Mouse (Mus musculus) limb, embryonic 15.5 days (tissue): ENCODE data around the gene Morc4. TPM values are rescaled to one million over a fixed set of nuclear protein-coding genes. Genes with fewer than 3 reads are reported as not detected.

ENCODE experiments used
- ATAC-seq: fragments of 200-750 bp; cut with Nextera tagmentation; 2 replicates; pipeline ENCODE4 v1.8.0; 2017; ENCODE audit warnings: low read depth, moderate TSS enrichment; ENCODE audit not compliant: insufficient number of reproducible peaks, low FRiP score, low TSS enrichment
- H3K27ac ChIP-seq: fragments of 300-500 bp; sonication (generic); 2 replicates; pipeline ENCODE4 v1.5.1; 2015; ENCODE audit warnings: moderate library complexity, mild to moderate bottlenecking, inconsistent platforms
- H3K27me3 ChIP-seq: fragments of 300-500 bp; sonication (generic); 2 replicates; pipeline ENCODE4 v1.6.1; 2015; ENCODE audit warnings: inconsistent platforms
- H3K36me3 ChIP-seq: fragments of 300-500 bp; sonication (generic); 2 replicates; pipeline ENCODE4 v1.6.1; 2015; ENCODE audit warnings: inconsistent platforms
- H3K4me1 ChIP-seq: fragments of 300-500 bp; sonication (generic); 2 replicates; pipeline ENCODE4 v1.6.1; 2015; ENCODE audit warnings: inconsistent platforms
- H3K4me2 ChIP-seq: fragments of 300-500 bp; sonication (generic); 2 replicates; pipeline ENCODE4 v1.6.1; 2015; ENCODE audit warnings: mild to moderate bottlenecking, inconsistent platforms
- H3K4me3 ChIP-seq: fragments of 300-500 bp; sonication (generic); 2 replicates; pipeline ENCODE4 v1.5.1; 2015; ENCODE audit warnings: mild to moderate bottlenecking, inconsistent platforms
- H3K9ac ChIP-seq: fragments of 300-500 bp; sonication (generic); 2 replicates; pipeline ENCODE4 v1.6.1; 2015; ENCODE audit warnings: inconsistent platforms
- H3K9me3 ChIP-seq: fragments of 300-500 bp; sonication (generic); 2 replicates; pipeline ENCODE4 v1.6.1; 2016; ENCODE audit warnings: inconsistent platforms
- WGBS: fragments of 180-500 bp; shearing (Covaris S2); methylation state at CpG from one replicate; pipeline ENCODE4 v1.1.7; 2015; 5-methylcytosine and 5-hydroxymethylcytosine counted together
- polyA plus RNA-seq: library from polyadenylated mRNA; unstranded; fragments of >200 nt; fragmentation: Nextera tagmentation; extraction: Ambion mirVana; gene quantifications from 2 replicates; pipeline ENCODE4 v1.2.1, GENCODE M21; 2015

Morc4 gene
- polyA plus RNA-seq, 1 experiment from 2014 or later = 22.7 TPM

- Histone ChIP-seq H3K27me3 (peaks cover 25% of the 10 kb centered on the region; the same call in 1 of the 2 replicates), H3K9me3 (no peaks in the 10 kb centered on the region), H3K4me1 (no peaks in the 10 kb centered on the region), H3K27ac (no peak overlapping the region), H3K4me2 (no peak overlapping the region), H3K36me3 (no peaks in the 10 kb centered on the region), H3K9ac (no peak overlapping the region), H3K4me3 (no peak overlapping the region)
- WGBS = 76% methylated on average over 1 of the region's 1 CpGs
- ATAC-seq = no peak
These were observed 92.6 kb downstream of the Morc4 start for GRCm38 (mm10) chrX:139778886-139779285.

GRCm38 (mm10) chrX:139777357-139777756, 94.1 kb downstream of the Morc4 start:
- WGBS = 55% methylated on average over 4 of the region's 4 CpGs
- H3K36me3 ChIP-seq = no peaks in the 10 kb centered on the region
- no peak overlapping the region for H3K4me2 ChIP-seq
- peaks cover 18% of the 10 kb centered on the region; the same call in 1 of the 2 replicates for H3K27me3 ChIP-seq
- H3K4me1 ChIP-seq = no peaks in the 10 kb centered on the region
- no peak overlapping the region for H3K9ac ChIP-seq
- no peak overlapping the region for H3K27ac ChIP-seq
- no peaks in the 10 kb centered on the region for H3K9me3 ChIP-seq
- ATAC-seq = no peak
- no peak overlapping the region for H3K4me3 ChIP-seq

GRCm38 (mm10) chrX:139775084-139775612, 96.3 kb downstream of the Morc4 start:
- no peaks in the 10 kb centered on the region for H3K36me3 ChIP-seq
- WGBS = 67% methylated on average over 7 of the region's 7 CpGs
- no peaks in the 10 kb centered on the region for H3K9me3 ChIP-seq
- peaks cover 15% of the 10 kb centered on the region; the same call in 1 of the 2 replicates for H3K27me3 ChIP-seq
- H3K9ac ChIP-seq = no peak overlapping the region
- H3K27ac ChIP-seq = no peak overlapping the region
- ATAC-seq = no peak
- H3K4me3 ChIP-seq = no peak overlapping the region
- H3K4me1 ChIP-seq = no peaks in the 10 kb centered on the region
- no peak overlapping the region for H3K4me2 ChIP-seq

- Histone ChIP-seq H3K9ac (no peak overlapping the region), H3K9me3 (no peaks in the 10 kb centered on the region), H3K36me3 (no peaks in the 10 kb centered on the region), H3K4me2 (no peak overlapping the region), H3K4me1 (no peaks in the 10 kb centered on the region), H3K27me3 (peaks cover 12% of the 10 kb centered on the region; the same call in 1 of the 2 replicates), H3K27ac (no peak overlapping the region), H3K4me3 (no peak overlapping the region)
- WGBS = 36% methylated on average over 18 of the region's 18 CpGs
- ATAC-seq = no peak
These were observed 97.0 kb downstream of the Morc4 start for GRCm38 (mm10) chrX:139774309-139775083.

Other genes starting within 250 kb of the Morc4 start
- 4.8 and 5.8 TPM in 2 replicates for gene Tbc1d8b, start 186.7 kb downstream of the Morc4 start, polyA plus RNA-seq
- gene Gm15013, start 157.2 kb downstream of the Morc4 start, polyA plus RNA-seq = 0.30 TPM in 1 of 2 replicates, not detected in the other
- 0.87 and 1.1 TPM in 2 replicates for gene Ripply1, start 89.3 kb downstream of the Morc4 start, polyA plus RNA-seq
- 0.55 and 1.6 TPM in 2 replicates for gene Cldn2, start 70.8 kb downstream of the Morc4 start, polyA plus RNA-seq
- gene Rbm41, start 126.9 kb upstream of the Morc4 start, polyA plus RNA-seq = 3.8 and 4.2 TPM in 2 replicates
- gene Nup62cl, start 191.0 kb upstream of the Morc4 start, polyA plus RNA-seq = 2.2 and 3.4 TPM in 2 replicates
- not detected in 2 replicates for gene Pih1h3b, start 191.2 kb upstream of the Morc4 start, polyA plus RNA-seq